Mouse (Mus musculus) 3134 (cell line): ENCODE results near the gene Zgrf1.

Experiments used
- DNase-seq: peaks from one replicate; pipeline ENCODE4 v3.0.0-alpha.2; 2011; ENCODE audit warnings: low spot score; ENCODE audit not compliant: insufficient read length; ENCODE audit errors: extremely low read depth

Zgrf1 gene

GRCm38 (mm10) chr3:127634984-127635349, 81.7 kb downstream of the Zgrf1 start:
- DNase-seq: no peak

- no peak for DNase-seq
Observed at GRCm38 (mm10) chr3:127639875-127640761, 86.8 kb downstream of the Zgrf1 start.

- DNase-seq: no peak
Observed at GRCm38 (mm10) chr3:127640762-127641700, 87.7 kb downstream of the Zgrf1 start.

- DNase-seq: no peak
Observed at GRCm38 (mm10) chr3:127642211-127642610, 88.9 kb downstream of the Zgrf1 start.

GRCm38 (mm10) chr3:127646156-127646825, 93.0 kb downstream of the Zgrf1 start:
- DNase-seq: no peak

- DNase-seq: no peak
Observed at GRCm38 (mm10) chr3:127651742-127652653, 98.7 kb downstream of the Zgrf1 start.

GRCm38 (mm10) chr3:127660712-127661111, 107.4 kb downstream of the Zgrf1 start:
- DNase-seq: no peak

- no peak for DNase-seq
Observed at GRCm38 (mm10) chr3:127661646-127662531, 108.6 kb downstream of the Zgrf1 start.
